Mouse (Mus musculus) embryonic facial prominence, embryonic 11.5 days (tissue): ENCODE measurements around the gene Ak1. TPM values are rescaled to one million over a fixed set of nuclear protein-coding genes. Genes with fewer than 3 reads are reported as not detected.
A peak's percentile ranks its signal among the peaks of the same experiment; 100 is the strongest.

Source experiments
- ATAC-seq: fragments of 200-750 bp; cut with Nextera tagmentation; replicated peaks from 2 replicates; pipeline ENCODE4 v1.8.0; 2017; ENCODE audit warnings: low read depth; ENCODE audit not compliant: insufficient number of reproducible peaks, low FRiP score, low TSS enrichment
- DNase-seq: peaks from one replicate; pipeline ENCODE4 v3.0.0-alpha.2; 2015; ENCODE audit warnings: low spot score
- H3K27ac ChIP-seq: fragments of 300-500 bp; sonication (generic); replicated peaks from 2 replicates; pipeline ENCODE4 v1.5.1; 2014; ENCODE audit warnings: mild to moderate bottlenecking, low read depth, low read length, control low read depth
- H3K27me3 ChIP-seq: fragments of 300-500 bp; sonication (generic); 2 replicates; pipeline ENCODE4 v1.6.1; 2014; ENCODE audit warnings: mild to moderate bottlenecking, low read length, moderate library complexity, mixed read lengths; ENCODE audit not compliant: control insufficient read depth, insufficient read depth
- H3K36me3 ChIP-seq: fragments of 300-500 bp; sonication (generic); replicated peaks from 2 replicates; pipeline ENCODE4 v1.6.1; 2014; ENCODE audit warnings: low read depth, mild to moderate bottlenecking, low read length, moderate library complexity, mixed read lengths; ENCODE audit not compliant: control insufficient read depth, insufficient read depth
- H3K4me1 ChIP-seq: fragments of 300-500 bp; sonication (generic); 2 replicates; pipeline ENCODE4 v1.6.1; 2014; ENCODE audit warnings: low read length, mixed read lengths; ENCODE audit not compliant: control insufficient read depth, insufficient read depth
- H3K4me2 ChIP-seq: fragments of 300-500 bp; sonication (generic); 2 replicates; pipeline ENCODE4 v1.6.1; 2014; ENCODE audit warnings: low read depth, mild to moderate bottlenecking, control low read depth, low read length, moderate library complexity
- H3K4me3 ChIP-seq: fragments of 300-500 bp; sonication (generic); 2 replicates; pipeline ENCODE4 v1.5.1; 2014; ENCODE audit warnings: low read depth, low read length, control low read depth
- H3K9ac ChIP-seq: fragments of 300-500 bp; sonication (generic); replicated peaks from 2 replicates; pipeline ENCODE4 v1.6.1; 2014; ENCODE audit warnings: mild to moderate bottlenecking, control low read depth, low read length
- H3K9me3 ChIP-seq: fragments of 300-500 bp; sonication (generic); replicated peaks from 2 replicates; pipeline ENCODE4 v1.6.1; 2016; ENCODE audit warnings: mild to moderate bottlenecking, low read length, inconsistent platforms, mixed read lengths; ENCODE audit not compliant: control insufficient read depth
- WGBS: fragments of 180-500 bp; shearing (Covaris S2); extraction: QIAGEN DNeasy Blood & Tissue Kit; methylation state at CpG from one replicate; pipeline ENCODE4 v1.1.7; 2014; 5-methylcytosine and 5-hydroxymethylcytosine counted together
- polyA plus RNA-seq: library from polyadenylated mRNA; unstranded; fragments of >200 nt; fragmentation: Nextera tagmentation; extraction: Ambion mirVana; gene quantifications from 2 replicates; pipeline ENCODE4 v1.2.1, GENCODE M21; 2014

Ak1 gene
- polyA plus RNA-seq, result 13.7 and 16.6 TPM in 2 replicates

- no peak within 1 kb of the TSS for H3K4me2 ChIP-seq
- WGBS, result 29% methylated on average over 7 of the region's 7 CpGs
- H3K4me3 ChIP-seq, result no peak within 1 kb of the TSS
- DNase-seq (no peak), ATAC-seq (no peak)
- peak within 1 kb of the TSS; percentile 41 for H3K9ac ChIP-seq
- H3K4me1 ChIP-seq, result peaks cover 31% of the 10 kb centered on the region
- H3K36me3 ChIP-seq, result peaks cover 2% of the 10 kb centered on the region; the same call in 1 of the 2 replicates
- H3K27ac ChIP-seq, result peak within 1 kb of the TSS; percentile 74
- H3K9me3 ChIP-seq, result no peaks in the 10 kb centered on the region
- H3K27me3 ChIP-seq, result no peaks in the 10 kb centered on the region
Observed at GRCm38 (mm10) chr2:32621517-32621859, at the start of gene Ak1. Gene Ak1, plus strand, starts transcription at chr2:32621758.

GRCm38 (mm10) chr2:32572196-32572595 lies 49.4 kb upstream of the Ak1 start:
- Histone ChIP-seq H3K4me1 (no peaks in the 10 kb centered on the region), H3K36me3 (peaks cover 9% of the 10 kb centered on the region), H3K4me2 (no peak overlapping the region), H3K27ac (no peak overlapping the region), H3K4me3 (no peak overlapping the region), H3K27me3 (no peaks in the 10 kb centered on the region), H3K9ac (no peak overlapping the region), H3K9me3 (no peaks in the 10 kb centered on the region)
- DNase-seq (no peak), ATAC-seq (no peak)
- WGBS, result 91% methylated on average over 11 of the region's 11 CpGs

GRCm38 (mm10) chr2:32574497-32574896 lies 47.1 kb upstream of the Ak1 start, which contains the start of gene Pip5kl1:
Gene Pip5kl1, plus strand, starts transcription at chr2:32574797.
- Histone ChIP-seq H3K9ac (peak within 1 kb of the TSS; percentile 41), H3K4me3 (peak within 1 kb of the TSS; percentile 51), H3K27ac (no peak within 1 kb of the TSS), H3K9me3 (no peaks in the 10 kb centered on the region), H3K4me2 (peak within 1 kb of the TSS; percentile 83), H3K4me1 (no peaks in the 10 kb centered on the region), H3K36me3 (no peaks in the 10 kb centered on the region), H3K27me3 (peaks cover 7% of the 10 kb centered on the region; the same call in 1 of the 2 replicates)
- 79% methylated on average over 6 of the region's 6 CpGs for WGBS
- ATAC-seq (no peak), DNase-seq (no peak)

GRCm38 (mm10) chr2:32574901-32575585 lies 46.5 kb upstream of the Ak1 start:
- Histone ChIP-seq H3K27ac (no peak overlapping the region), H3K4me3 (peak overlapping the region; percentile 51)
- WGBS, result 1% methylated on average over 26 of the region's 26 CpGs

GRCm38 (mm10) chr2:32575586-32576160 lies 45.9 kb upstream of the Ak1 start, which contains the start of gene 9430097D07Rik:
Gene 9430097D07Rik, minus strand, starts transcription at chr2:32575684.
- Histone ChIP-seq H3K9ac (peak within 1 kb of the TSS; percentile 41), H3K4me2 (peak within 1 kb of the TSS; percentile 83), H3K4me3 (peak within 1 kb of the TSS; percentile 51), H3K27ac (no peak within 1 kb of the TSS), H3K9me3 (no peaks in the 10 kb centered on the region), H3K36me3 (no peaks in the 10 kb centered on the region), H3K4me1 (no peaks in the 10 kb centered on the region), H3K27me3 (peaks cover 7% of the 10 kb centered on the region; the same call in 1 of the 2 replicates)
- 6% methylated on average over 28 of the region's 28 CpGs for WGBS
- ATAC-seq (peak; percentile 50; the same call in 1 of the 2 replicates), DNase-seq (peak; percentile 84)

More at GRCm38 (mm10) chr2:32574901-32575585, 46.5 kb upstream of the Ak1 start:
- peak overlapping the region; percentile 83 for H3K4me2 ChIP-seq
- H3K9me3 ChIP-seq, result no peaks in the 10 kb centered on the region
- H3K9ac ChIP-seq, result peak overlapping the region; percentile 41
- H3K27me3 ChIP-seq, result peaks cover 7% of the 10 kb centered on the region; the same call in 1 of the 2 replicates
- ATAC-seq (no peak), DNase-seq (peak; percentile 81)
- no peaks in the 10 kb centered on the region for H3K36me3 ChIP-seq
- no peaks in the 10 kb centered on the region for H3K4me1 ChIP-seq

GRCm38 (mm10) chr2:32576532-32576931 lies 45.0 kb upstream of the Ak1 start:
- no peak overlapping the region for H3K27ac ChIP-seq
- H3K4me1 ChIP-seq, result no peaks in the 10 kb centered on the region
- WGBS, result 86% methylated on average over 9 of the region's 9 CpGs
- H3K4me3 ChIP-seq, result no peak overlapping the region
- H3K4me2 ChIP-seq, result no peak overlapping the region
- no peak for DNase-seq
- no peaks in the 10 kb centered on the region for H3K36me3 ChIP-seq
- no peaks in the 10 kb centered on the region for H3K9me3 ChIP-seq
- no peak for ATAC-seq
- H3K27me3 ChIP-seq, result peaks cover 7% of the 10 kb centered on the region; the same call in 1 of the 2 replicates
- H3K9ac ChIP-seq, result no peak overlapping the region

- Histone ChIP-seq H3K9me3 (no peaks in the 10 kb centered on the region), H3K4me3 (no peak overlapping the region), H3K27ac (no peak overlapping the region), H3K4me2 (no peak overlapping the region), H3K4me1 (no peaks in the 10 kb centered on the region), H3K9ac (no peak overlapping the region), H3K27me3 (peaks cover 7% of the 10 kb centered on the region; the same call in 1 of the 2 replicates), H3K36me3 (no peaks in the 10 kb centered on the region)
- WGBS, result 42% methylated on average over 25 of the region's 30 CpGs
- no peak for ATAC-seq
- DNase-seq, result no peak
Observed at GRCm38 (mm10) chr2:32578146-32579046, 43.2 kb upstream of the Ak1 start.
